Mouse (Mus musculus): ENCODE measurements at regions not wholly inside any gene's neighbourhood (a gene's known extent, or its start where the extent isn't known, plus 50 kb on each side); places are given as distances from the start of the nearest gene placed in this dataset.

- TF ChIP-seq CTCF (IDR thresholded peaks at IDR 0.05; ENCODE audit: insufficient read depth, low read depth, low read length) (no peak), POLR2A (IDR thresholded peaks at IDR 0.05; ENCODE audit: insufficient read depth, low read depth, low read length) (no peak)
Observed at GRCm38 (mm10) chr3:35321991-35322390, 431.9 kb upstream of the Atp11b start.
